Mouse (Mus musculus): Measurements from ENCODE around the gene Pdzd4. TPM values are rescaled to one million over a fixed set of nuclear protein-coding genes. Genes with fewer than 3 reads are reported as not detected.
A peak's percentile ranks its signal among the peaks of the same experiment; 100 is the strongest.

Gene Pdzd4
- polyA plus RNA-seq, 1 experiment = not detected

- Histone ChIP-seq H3K4me3 (replicated peaks) (peak overlapping the region; percentile 93), H3K4me1 (peaks cover 38% of the 10 kb centered on the region), H3K36me3 (replicated peaks; ENCODE audit: low read length) (peaks cover 50% of the 10 kb centered on the region), H3K27me3 (replicated peaks) (peaks cover 31% of the 10 kb centered on the region), H3K9me3 (peaks cover 10% of the 10 kb centered on the region; the same call in 1 of the 2 replicates)
- TF ChIP-seq GATA1 (IDR thresholded peaks at IDR 0.05; ENCODE audit: borderline replicate concordance, low read length) (no peak), FLI1 (IDR thresholded peaks at IDR 0.05; ENCODE audit: low read length) (no peak)
Observed at GRCm38 (mm10) chrX:73788501-73788900, 36.3 kb downstream of the Pdzd4 start.

- H3K36me3 ChIP-seq (replicated peaks; ENCODE audit: low read length) = peaks cover 57% of the 10 kb centered on the region
- TF ChIP-seq FLI1 (IDR thresholded peaks at IDR 0.05; ENCODE audit: low read length) (no peak), GATA1 (IDR thresholded peaks at IDR 0.05; ENCODE audit: borderline replicate concordance, low read length) (no peak)
- H3K4me1 ChIP-seq = peaks cover 42% of the 10 kb centered on the region
Observed at GRCm38 (mm10) chrX:73787225-73787558, 37.6 kb downstream of the Pdzd4 start.

GRCm38 (mm10) chrX:73786364-73787224 lies 38.2 kb downstream of the Pdzd4 start, which contains the start of the genes Idh3g and Ssr4:
Gene Idh3g, minus strand, starts transcription at chrX:73786897.
Gene Ssr4, plus strand, starts transcription at chrX:73787028.
- H3K27me3 ChIP-seq (replicated peaks) = peaks cover 30% of the 10 kb centered on the region
- peaks cover 58% of the 10 kb centered on the region for H3K36me3 ChIP-seq (replicated peaks; ENCODE audit: low read length)
- TF ChIP-seq GATA1 (IDR thresholded peaks at IDR 0.05; ENCODE audit: borderline replicate concordance, low read length) (no peak), FLI1 (IDR thresholded peaks at IDR 0.05; ENCODE audit: low read length) (no peak)
- H3K9me3 ChIP-seq = peaks cover 10% of the 10 kb centered on the region; the same call in 1 of the 2 replicates
- peak within 1 kb of the TSS; percentile 93 for H3K4me3 ChIP-seq (replicated peaks)
- peaks cover 42% of the 10 kb centered on the region for H3K4me1 ChIP-seq

More at GRCm38 (mm10) chrX:73787225-73787558, 37.6 kb downstream of the Pdzd4 start:
- Histone ChIP-seq H3K9me3 (peaks cover 10% of the 10 kb centered on the region; the same call in 1 of the 2 replicates), H3K4me3 (replicated peaks) (peak overlapping the region; percentile 93), H3K27me3 (replicated peaks) (peaks cover 32% of the 10 kb centered on the region)

- TF ChIP-seq GATA1 (IDR thresholded peaks at IDR 0.05; ENCODE audit: borderline replicate concordance, low read length) (no peak), FLI1 (IDR thresholded peaks at IDR 0.05; ENCODE audit: low read length) (no peak)
- Histone ChIP-seq H3K9me3 (peaks cover 10% of the 10 kb centered on the region; the same call in 1 of the 2 replicates), H3K36me3 (replicated peaks; ENCODE audit: low read length) (peaks cover 58% of the 10 kb centered on the region), H3K4me3 (replicated peaks) (peak overlapping the region; percentile 93), H3K27me3 (replicated peaks) (peaks cover 33% of the 10 kb centered on the region), H3K4me1 (peaks cover 42% of the 10 kb centered on the region)
Observed at GRCm38 (mm10) chrX:73785666-73786065, 39.1 kb downstream of the Pdzd4 start.

GRCm38 (mm10) chrX:73782227-73782626 lies 42.5 kb downstream of the Pdzd4 start:
- no peak for TF ChIP-seq FLI1 (IDR thresholded peaks at IDR 0.05; ENCODE audit: low read length)
- no peak for TF ChIP-seq GATA1 (IDR thresholded peaks at IDR 0.05; ENCODE audit: borderline replicate concordance, low read length)

GRCm38 (mm10) chrX:73774802-73775483 lies 49.8 kb downstream of the Pdzd4 start:
- TF ChIP-seq GATA1 (IDR thresholded peaks at IDR 0.05; ENCODE audit: borderline replicate concordance, low read length) (no peak), FLI1 (IDR thresholded peaks at IDR 0.05; ENCODE audit: low read length) (no peak)
- H3K4me3 ChIP-seq (replicated peaks) = no peak overlapping the region
- peaks cover 31% of the 10 kb centered on the region for H3K27me3 ChIP-seq (replicated peaks)
- peaks cover 13% of the 10 kb centered on the region for H3K4me1 ChIP-seq
- H3K9me3 ChIP-seq = no peaks in the 10 kb centered on the region
- peaks cover 74% of the 10 kb centered on the region for H3K36me3 ChIP-seq (replicated peaks; ENCODE audit: low read length)

More at GRCm38 (mm10) chrX:73782227-73782626, 42.5 kb downstream of the Pdzd4 start:
- H3K36me3 ChIP-seq (replicated peaks; ENCODE audit: low read length) = peaks cover 70% of the 10 kb centered on the region
- H3K27me3 ChIP-seq (replicated peaks) = peaks cover 29% of the 10 kb centered on the region
- H3K9me3 ChIP-seq = peaks cover 8% of the 10 kb centered on the region; the same call in 1 of the 2 replicates
- peaks cover 20% of the 10 kb centered on the region for H3K4me1 ChIP-seq
- H3K4me3 ChIP-seq (replicated peaks) = no peak overlapping the region

GRCm38 (mm10) chrX:73774168-73774760 lies 50.5 kb downstream of the Pdzd4 start, which contains the start of gene Srpk3:
Gene Srpk3, plus strand, starts transcription at chrX:73774405.
- Histone ChIP-seq H3K4me3 (replicated peaks) (no peak within 1 kb of the TSS), H3K4me1 (peaks cover 19% of the 10 kb centered on the region), H3K36me3 (replicated peaks; ENCODE audit: low read length) (peaks cover 73% of the 10 kb centered on the region), H3K9me3 (no peaks in the 10 kb centered on the region), H3K27me3 (replicated peaks) (peaks cover 33% of the 10 kb centered on the region)
- TF ChIP-seq FLI1 (IDR thresholded peaks at IDR 0.05; ENCODE audit: low read length) (no peak), GATA1 (IDR thresholded peaks at IDR 0.05; ENCODE audit: borderline replicate concordance, low read length) (no peak)

GRCm38 (mm10) chrX:73767267-73767666 lies 57.5 kb downstream of the Pdzd4 start:
- Histone ChIP-seq H3K36me3 (replicated peaks; ENCODE audit: low read length) (peaks cover 41% of the 10 kb centered on the region), H3K9me3 (no peaks in the 10 kb centered on the region), H3K27me3 (replicated peaks) (peaks cover 40% of the 10 kb centered on the region), H3K4me3 (replicated peaks) (no peak overlapping the region), H3K4me1 (peaks cover 61% of the 10 kb centered on the region)
- no peak for TF ChIP-seq FLI1 (IDR thresholded peaks at IDR 0.05; ENCODE audit: low read length)
- no peak for TF ChIP-seq GATA1 (IDR thresholded peaks at IDR 0.05; ENCODE audit: borderline replicate concordance, low read length)

- Histone ChIP-seq H3K4me3 (replicated peaks) (peak overlapping the region; percentile 75), H3K9me3 (no peaks in the 10 kb centered on the region), H3K36me3 (replicated peaks; ENCODE audit: low read length) (peaks cover 25% of the 10 kb centered on the region), H3K4me1 (peaks cover 64% of the 10 kb centered on the region), H3K27me3 (replicated peaks) (peaks cover 44% of the 10 kb centered on the region)
- TF ChIP-seq FLI1 (IDR thresholded peaks at IDR 0.05; ENCODE audit: low read length) = no peak
- no peak for TF ChIP-seq GATA1 (IDR thresholded peaks at IDR 0.05; ENCODE audit: borderline replicate concordance, low read length)
Observed at GRCm38 (mm10) chrX:73765311-73765710, 59.5 kb downstream of the Pdzd4 start.

Data from megakaryocyte, embryonic 14.5 days (primary cell).